Mouse (Mus musculus): ENCODE measurements around the gene Me1.
"Not testable (repeated sequence)": the region's sequence is repeated elsewhere in the genome, so short reads cannot be mapped to it uniquely, and the experiment has no call there.

Gene Me1

GRCm38 (mm10) chr9:86599723-86600303 is 95.9 kb downstream of the Me1 start:
- DNase-seq (ENCODE audit: low read depth, low spot score): no peak

- DNase-seq (ENCODE audit: low read depth, low spot score): not testable (repeated sequence)
These were observed 98.8 kb downstream of the Me1 start for GRCm38 (mm10) chr9:86596983-86597382.

GRCm38 (mm10) chr9:86594357-86594767 is 101.4 kb downstream of the Me1 start:
- DNase-seq (ENCODE audit: low read depth, low spot score): not testable (repeated sequence)

DNA sequence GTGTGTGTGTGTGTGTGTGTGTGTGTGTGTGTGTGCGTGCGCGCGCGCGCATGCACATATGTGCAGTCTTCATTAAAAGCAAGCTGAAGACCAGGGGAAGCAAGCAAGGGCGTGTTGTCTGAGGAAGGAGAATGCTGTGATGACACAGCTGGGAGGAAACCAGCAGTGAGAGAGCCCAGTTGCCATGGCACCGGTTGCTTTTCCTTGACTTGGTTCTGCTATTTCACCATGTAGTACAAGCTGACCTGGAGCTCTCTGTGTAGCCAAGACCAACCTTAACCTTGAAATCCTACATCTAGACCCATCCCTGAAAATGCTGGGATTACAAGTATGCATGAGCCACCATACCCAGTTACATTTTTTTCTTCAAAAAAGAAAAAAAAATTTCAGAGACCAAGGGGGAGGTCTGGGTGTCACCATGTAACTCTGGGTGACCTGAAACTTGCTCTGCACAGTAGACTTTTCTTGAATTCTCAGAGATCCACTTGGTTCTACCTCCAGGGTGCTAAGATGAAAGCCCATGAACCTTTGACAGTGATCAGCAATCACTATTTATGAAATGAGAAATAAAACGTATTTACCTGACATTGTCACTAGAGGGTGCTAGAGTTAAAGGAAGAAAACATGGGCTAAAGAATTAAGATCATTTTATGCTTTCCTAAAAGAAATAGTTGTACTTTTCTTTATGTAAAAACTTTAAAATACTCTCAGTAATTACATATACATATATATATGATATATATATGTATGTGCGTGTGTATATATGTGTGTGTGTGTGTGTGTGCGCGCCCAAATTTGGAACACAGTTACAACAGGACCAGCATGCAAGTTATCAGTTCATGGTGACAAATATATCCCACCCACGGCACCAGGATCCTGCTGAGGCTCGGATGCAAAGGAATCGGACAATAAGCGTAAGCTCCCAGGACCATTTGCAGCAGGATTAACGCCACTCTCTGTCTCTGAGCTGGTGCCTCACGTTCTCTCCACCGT is 102.8 kb downstream of the Me1 start:
- DNase-seq (ENCODE audit: low read depth, low spot score): peak; percentile 89

DNA sequence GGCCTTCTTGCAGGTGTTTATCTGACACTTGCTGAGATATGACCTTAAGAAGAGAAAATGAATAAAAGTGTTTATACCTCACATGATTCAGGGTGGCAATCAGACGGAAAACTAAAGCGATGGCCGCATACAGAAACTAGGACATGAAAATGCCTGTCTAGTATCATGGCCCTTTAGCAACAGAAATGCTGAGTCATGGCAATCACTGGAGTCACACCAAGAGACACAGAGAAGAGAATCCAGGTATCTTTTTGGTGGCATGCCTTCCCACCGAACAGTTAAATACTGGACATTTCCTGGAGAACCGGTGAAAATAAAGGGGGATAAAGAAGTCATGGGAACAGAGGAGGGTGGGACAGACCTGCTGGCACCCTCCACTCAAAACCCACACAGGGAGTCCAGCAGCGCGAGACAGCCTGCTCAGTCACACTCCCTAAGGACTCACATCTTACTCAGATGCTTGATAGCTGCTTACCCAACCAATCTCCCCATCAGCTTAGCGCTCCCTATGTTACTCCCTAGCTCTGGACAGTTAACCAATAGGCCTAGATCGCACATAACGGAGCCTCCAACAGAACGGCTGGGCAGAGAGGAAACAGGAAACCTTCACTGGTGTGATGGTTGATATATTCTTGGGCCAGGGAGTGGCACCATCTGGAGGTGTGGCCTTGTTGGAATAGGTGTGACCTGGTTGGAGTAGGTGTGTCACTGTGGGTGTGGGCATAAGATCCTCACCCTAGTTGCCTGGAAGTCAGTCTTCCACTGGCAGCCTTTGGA is 108.5 kb downstream of the Me1 start:
- no peak for DNase-seq (ENCODE audit: low read depth, low spot score)

GRCm38 (mm10) chr9:86583740-86584139 is 112.0 kb downstream of the Me1 start:
- peak; percentile 82 for DNase-seq (ENCODE audit: low read depth, low spot score)

- no peak for DNase-seq (ENCODE audit: low read depth, low spot score)
These were observed 116.1 kb downstream of the Me1 start for GRCm38 (mm10) chr9:86579657-86580056.

DNA sequence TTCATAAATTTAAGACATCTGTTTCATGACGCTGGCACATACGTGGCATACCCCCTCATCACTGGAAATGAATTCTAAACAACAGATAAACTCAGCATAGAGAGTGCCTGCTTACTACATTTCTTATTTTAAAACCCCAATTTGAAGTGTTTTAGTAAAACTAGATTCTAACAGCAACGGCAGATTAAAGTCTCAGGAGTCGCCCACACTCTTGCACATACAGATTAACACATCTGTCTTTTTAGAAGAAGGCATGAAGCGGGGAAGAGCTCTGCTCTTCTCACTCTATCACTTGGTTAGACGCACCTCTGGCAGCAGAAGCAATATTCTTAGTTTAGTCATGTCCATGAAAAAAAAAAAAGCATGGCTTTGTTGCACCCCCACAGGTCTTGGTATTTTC is 120.6 kb downstream of the Me1 start:
- DNase-seq (ENCODE audit: low read depth, low spot score): no peak

- DNase-seq (ENCODE audit: low read depth, low spot score): no peak
These were observed 122.0 kb downstream of the Me1 start for GRCm38 (mm10) chr9:86573616-86574303.

- DNase-seq (ENCODE audit: low read depth, low spot score): peak; percentile 89
These were observed 123.0 kb downstream of the Me1 start for GRCm38 (mm10) chr9:86572636-86573291.

GRCm38 (mm10) chr9:86572196-86572595 is 123.6 kb downstream of the Me1 start:
- DNase-seq (ENCODE audit: low read depth, low spot score): no peak

DNA sequence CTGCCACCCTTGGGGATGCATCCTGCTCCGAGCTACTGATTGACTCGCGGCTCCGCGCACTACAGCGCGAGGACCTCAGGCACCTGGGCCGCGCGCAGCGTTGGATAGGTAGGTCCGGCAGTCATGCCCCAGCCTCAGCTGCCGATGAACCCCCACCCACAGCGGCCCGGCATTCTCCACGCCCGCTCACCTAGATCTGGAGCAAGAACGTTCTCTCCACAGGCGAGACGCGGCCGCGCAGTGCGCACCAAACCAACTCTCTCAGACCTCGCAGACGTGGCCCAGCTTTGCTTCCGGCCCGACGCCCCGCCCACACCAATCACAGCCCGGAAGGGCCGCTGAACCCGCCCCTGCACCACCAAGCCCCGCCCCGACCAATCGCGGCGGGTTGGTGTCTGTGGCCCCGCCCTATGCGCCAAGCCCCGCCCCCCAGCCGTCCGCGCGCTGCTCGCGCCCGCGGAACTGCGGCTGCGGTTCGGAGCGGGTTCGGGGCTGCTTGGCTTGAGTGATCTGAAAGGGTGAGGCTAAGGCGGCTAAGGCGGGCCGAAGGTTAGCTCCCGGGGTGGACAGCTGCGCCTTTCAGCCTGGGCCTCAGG is 124.1 kb downstream of the Me1 start, which contains the start of the genes Pgm3 and Rwdd2a:
Pgm3 (minus strand) TSS at position 303 of the 596 bp plus-strand sequence.
Rwdd2a (plus strand) TSS at position 452 of the 596 bp plus-strand sequence.
- DNase-seq (ENCODE audit: low read depth, low spot score): peak; percentile 97

DNA sequence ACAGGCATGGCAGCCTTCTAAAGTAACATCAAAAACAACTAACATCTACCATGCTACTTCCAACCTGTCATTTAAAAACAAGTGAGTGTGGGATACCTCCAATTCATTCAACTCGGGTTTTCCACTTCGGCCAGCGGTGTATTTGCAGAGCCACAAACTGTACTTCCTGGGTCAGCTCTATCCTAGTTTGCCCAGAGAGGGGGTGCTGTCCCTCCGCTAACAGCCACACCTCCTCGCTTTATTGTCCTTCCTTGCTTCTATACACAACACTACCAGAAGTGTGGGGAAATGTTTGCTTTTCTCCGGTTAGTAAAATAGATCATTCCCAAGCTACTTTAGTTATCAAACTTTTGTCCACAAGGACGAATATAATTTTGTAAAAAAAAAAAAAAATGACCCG is 124.8 kb downstream of the Me1 start:
- DNase-seq (ENCODE audit: low read depth, low spot score): no peak

DNA sequence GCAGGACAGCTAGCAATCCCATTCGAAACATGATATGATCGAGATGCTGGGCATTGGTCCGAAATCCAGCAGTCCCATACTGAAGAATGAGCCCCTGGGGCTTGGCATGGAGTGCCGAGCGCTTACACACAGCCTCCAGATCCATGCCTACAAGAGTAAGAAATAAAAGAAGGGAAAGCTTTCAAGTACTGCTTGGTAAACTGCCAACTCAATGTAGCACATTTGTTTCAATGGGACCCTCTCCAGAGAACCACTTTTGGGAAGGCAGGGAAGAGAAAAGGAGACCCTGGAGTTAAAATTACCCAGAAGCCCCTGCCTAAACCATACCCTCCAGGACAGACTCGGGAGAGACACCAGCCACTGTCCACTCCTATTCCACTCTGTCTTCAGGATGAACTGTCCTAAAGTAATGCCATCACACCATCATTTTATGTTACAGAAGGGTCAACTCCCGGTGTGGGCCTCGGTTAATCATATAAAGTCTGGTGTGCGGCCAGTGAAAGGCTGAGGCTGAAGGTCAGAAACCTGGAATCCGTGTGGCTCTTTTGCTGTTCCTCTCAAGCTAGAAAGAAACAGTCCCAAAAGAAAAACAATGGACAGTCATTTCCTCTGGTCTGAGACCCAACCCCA is 125.4 kb downstream of the Me1 start:
- no peak for DNase-seq (ENCODE audit: low read depth, low spot score)

- no peak for DNase-seq (ENCODE audit: low read depth, low spot score)
These were observed 126.3 kb downstream of the Me1 start for GRCm38 (mm10) chr9:86569314-86569910.

GRCm38 (mm10) chr9:86560543-86560942 is 135.2 kb downstream of the Me1 start:
- DNase-seq (ENCODE audit: low read depth, low spot score): no peak

DNA sequence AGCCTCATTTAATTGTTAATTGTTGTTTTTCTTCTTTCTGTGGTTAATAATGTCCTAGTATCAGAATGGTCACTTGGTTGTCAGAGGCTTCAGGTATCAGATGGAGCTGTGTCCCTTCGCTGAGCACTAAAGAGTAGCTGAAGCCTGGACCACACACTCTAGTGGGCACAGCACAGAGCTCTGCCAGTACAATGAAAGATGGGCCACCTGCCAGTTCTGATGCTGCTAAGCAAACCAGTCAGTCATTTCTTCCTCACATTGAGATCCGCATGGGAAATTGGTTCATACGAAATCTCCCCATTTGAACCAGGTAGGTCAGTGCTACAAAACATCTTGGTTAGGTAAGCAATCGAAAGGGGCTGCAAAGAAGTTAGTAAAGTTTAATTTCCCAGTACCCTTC is 141.1 kb downstream of the Me1 start:
- DNase-seq (ENCODE audit: low read depth, low spot score): peak; percentile 46

GRCm38 (mm10) chr9:86553886-86554285 is 141.9 kb downstream of the Me1 start:
- peak; percentile 25 for DNase-seq (ENCODE audit: low read depth, low spot score)

- no peak for DNase-seq (ENCODE audit: low read depth, low spot score)
These were observed 145.0 kb downstream of the Me1 start for GRCm38 (mm10) chr9:86550717-86551116.
